Mouse (Mus musculus): Measurements from ENCODE around the gene U2af1l4. TPM values are rescaled to one million over a fixed set of nuclear protein-coding genes. Genes with fewer than 3 reads are reported as not detected.

Gene U2af1l4
- polyA plus RNA-seq, 1 experiment from 2014 or later = 82.5 TPM

GRCm38 (mm10) chr7:30532931-30533330 lies 30.2 kb upstream of the U2af1l4 start:
- Histone ChIP-seq H3K4me2 (0 out of 2 replicates have a peak overlapping the region, but pooled peaks have one; percentile 96), H3K27me3 (replicated peaks) (no peaks in the 10 kb centered on the region), H3K27ac (no peak overlapping the region), H3K9me3 (no peaks in the 10 kb centered on the region), H3K4me3 (replicated peaks) (no peak overlapping the region), H3K9ac (no peak overlapping the region), H3K4me1 (peaks cover 15% of the 10 kb centered on the region; the same call in 1 of the 2 replicates), H3K36me3 (peaks cover 35% of the 10 kb centered on the region)
- no peak for ATAC-seq (ENCODE audit: insufficient read depth, low FRiP score, low read depth)
- WGBS = 51% methylated on average over 8 of the region's 8 CpGs

DNA sequence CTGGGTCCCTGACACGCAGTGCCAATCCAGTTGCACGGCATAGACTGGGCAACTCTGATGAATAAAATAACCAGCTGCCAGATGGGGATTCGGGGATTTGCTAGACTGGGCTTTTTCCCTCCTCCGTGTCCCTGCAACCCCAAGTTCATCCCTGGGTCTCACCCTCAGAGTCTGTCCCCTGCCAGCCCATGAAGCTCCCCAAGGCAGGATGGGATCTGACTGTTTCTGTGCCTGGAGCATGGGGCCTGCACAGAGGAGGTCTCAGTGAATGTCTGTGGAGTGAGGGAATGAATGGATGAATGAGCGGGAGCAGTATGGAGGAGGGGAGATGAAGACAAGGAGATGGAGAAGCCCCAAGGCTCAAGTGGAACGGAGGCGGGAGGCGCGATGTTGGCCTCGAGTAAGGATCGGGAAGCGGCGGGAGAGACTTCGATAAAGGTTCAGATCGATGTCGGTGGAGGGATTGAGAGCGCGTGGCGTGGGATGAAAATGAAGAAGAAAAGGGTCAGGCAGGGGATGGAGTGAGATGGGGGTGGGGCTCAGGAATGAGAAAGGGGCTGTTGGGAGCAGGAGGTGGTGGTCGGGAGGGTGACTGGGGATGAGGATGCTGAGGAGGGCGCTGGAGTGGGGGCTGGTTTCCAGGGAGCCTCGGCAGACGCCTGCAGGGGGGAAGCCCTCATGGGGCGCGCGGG lies 29.0 kb upstream of the U2af1l4 start:
- ATAC-seq (ENCODE audit: insufficient read depth, low FRiP score, low read depth) = peak; percentile 6; the same call in 1 of the 2 replicates
- Histone ChIP-seq H3K9ac (peak overlapping the region; percentile 54), H3K27me3 (replicated peaks) (no peaks in the 10 kb centered on the region), H3K4me3 (replicated peaks) (peak overlapping the region; percentile 72), H3K27ac (0 out of 2 replicates have a peak overlapping the region, but pooled peaks have one; percentile 36), H3K4me2 (peak overlapping the region; percentile 96), H3K4me1 (peaks cover 15% of the 10 kb centered on the region; the same call in 1 of the 2 replicates), H3K9me3 (no peaks in the 10 kb centered on the region), H3K36me3 (peaks cover 25% of the 10 kb centered on the region)
- WGBS = 8% methylated on average over 26 of the region's 26 CpGs

- H3K4me1 ChIP-seq = peaks cover 15% of the 10 kb centered on the region; the same call in 1 of the 2 replicates
- no peaks in the 10 kb centered on the region for H3K9me3 ChIP-seq
- H3K9ac ChIP-seq = peak within 1 kb of the TSS; percentile 54
- ATAC-seq (ENCODE audit: insufficient read depth, low FRiP score, low read depth) = peak; percentile 96
- peak within 1 kb of the TSS; percentile 72 for H3K4me3 ChIP-seq (replicated peaks)
- H3K27ac ChIP-seq = peak within 1 kb of the TSS; percentile 36; the same call in 1 of the 2 replicates
- no peaks in the 10 kb centered on the region for H3K27me3 ChIP-seq (replicated peaks)
- H3K4me2 ChIP-seq = peak within 1 kb of the TSS; percentile 96
- WGBS = under 1% methylated on average over 70 of the region's 84 CpGs
- peaks cover 19% of the 10 kb centered on the region for H3K36me3 ChIP-seq
These were observed 28.2 kb upstream of the U2af1l4 start, which contains the start of gene Arhgap33 for GRCm38 (mm10) chr7:30534633-30535577. Gene Arhgap33 (minus strand): TSS chr7:30535060.

DNA sequence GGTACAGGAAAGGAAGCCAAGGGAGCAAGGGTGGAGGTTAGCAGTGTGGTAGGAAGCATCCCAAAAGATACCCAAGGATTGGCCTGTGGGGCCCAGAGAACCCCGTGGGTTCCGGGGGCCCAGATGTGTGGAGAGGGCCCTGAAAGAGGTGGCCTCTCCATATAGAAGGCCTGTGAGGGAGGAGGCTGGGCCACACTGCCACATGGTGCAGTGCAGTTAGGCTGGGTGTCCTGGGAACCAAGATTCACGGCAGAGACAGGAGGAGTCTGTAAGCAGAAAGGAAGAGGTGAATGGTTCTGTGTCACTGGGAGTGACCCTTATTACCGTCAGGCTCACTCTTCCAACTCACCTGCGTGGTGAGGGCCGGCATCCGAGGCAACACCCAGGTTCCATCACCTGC lies 22.5 kb upstream of the U2af1l4 start:
- Histone ChIP-seq H3K27me3 (replicated peaks) (no peaks in the 10 kb centered on the region), H3K27ac (no peak overlapping the region), H3K9me3 (no peaks in the 10 kb centered on the region), H3K4me2 (no peak overlapping the region), H3K36me3 (peaks cover 16% of the 10 kb centered on the region; the same call in 1 of the 2 replicates), H3K4me3 (replicated peaks) (no peak overlapping the region), H3K4me1 (0 out of 2 replicates have a peak, but pooled peaks cover under 1% of the 10 kb centered on the region), H3K9ac (no peak overlapping the region)
- no peak for ATAC-seq (ENCODE audit: insufficient read depth, low FRiP score, low read depth)
- WGBS = 88% methylated on average over 7 of the region's 7 CpGs

- H3K36me3 ChIP-seq = peaks cover 23% of the 10 kb centered on the region
- no peaks in the 10 kb centered on the region for H3K4me1 ChIP-seq
- no peak overlapping the region for H3K4me2 ChIP-seq
- no peak overlapping the region for H3K9ac ChIP-seq
- no peak overlapping the region for H3K27ac ChIP-seq
- no peak overlapping the region for H3K4me3 ChIP-seq (replicated peaks)
- WGBS = 81% methylated on average over 2 of the region's 2 CpGs
- ATAC-seq (ENCODE audit: insufficient read depth, low FRiP score, low read depth) = no peak
- no peaks in the 10 kb centered on the region for H3K9me3 ChIP-seq
- no peaks in the 10 kb centered on the region for H3K27me3 ChIP-seq (replicated peaks)
These were observed 18.8 kb upstream of the U2af1l4 start for GRCm38 (mm10) chr7:30544327-30544726.

GRCm38 (mm10) chr7:30549880-30550279 lies 13.2 kb upstream of the U2af1l4 start:
- H3K27me3 ChIP-seq (replicated peaks) = no peaks in the 10 kb centered on the region
- H3K9me3 ChIP-seq = no peaks in the 10 kb centered on the region
- peaks cover 10% of the 10 kb centered on the region for H3K4me1 ChIP-seq
- H3K4me2 ChIP-seq = no peak overlapping the region
- H3K27ac ChIP-seq = no peak overlapping the region
- ATAC-seq (ENCODE audit: insufficient read depth, low FRiP score, low read depth) = no peak
- no peak overlapping the region for H3K9ac ChIP-seq
- H3K4me3 ChIP-seq (replicated peaks) = no peak overlapping the region
- WGBS = 87% methylated on average over 2 of the region's 2 CpGs
- peaks cover 8% of the 10 kb centered on the region for H3K36me3 ChIP-seq

DNA sequence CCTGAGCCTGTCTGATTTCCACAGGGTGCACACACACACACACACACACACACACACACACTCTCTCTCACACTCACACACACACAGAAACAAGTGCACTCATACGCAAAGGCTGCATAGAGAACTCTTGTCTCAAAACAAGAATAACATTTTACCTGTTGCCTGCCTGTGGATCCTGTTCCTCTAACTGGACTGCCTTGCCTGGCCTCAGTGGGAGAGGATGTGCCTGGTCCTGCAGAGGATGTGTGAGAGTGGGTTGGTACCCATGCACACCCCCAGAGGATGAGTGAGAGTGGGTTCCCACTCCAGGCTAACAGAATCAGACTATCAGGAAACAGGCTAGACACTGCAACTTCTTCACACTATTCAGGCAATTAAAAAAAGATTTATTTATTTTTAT lies 12.5 kb upstream of the U2af1l4 start:
- Histone ChIP-seq H3K4me3 (replicated peaks) (no peak overlapping the region), H3K27me3 (replicated peaks) (no peaks in the 10 kb centered on the region), H3K9ac (no peak overlapping the region), H3K36me3 (peaks cover 15% of the 10 kb centered on the region), H3K27ac (no peak overlapping the region), H3K9me3 (no peaks in the 10 kb centered on the region), H3K4me1 (peaks cover 10% of the 10 kb centered on the region), H3K4me2 (no peak overlapping the region)
- ATAC-seq (ENCODE audit: insufficient read depth, low FRiP score, low read depth) = no peak
- WGBS = 100% methylated on average over 1 of the region's 1 CpGs

GRCm38 (mm10) chr7:30551445-30552101 lies 11.5 kb upstream of the U2af1l4 start:
- Histone ChIP-seq H3K27me3 (replicated peaks) (no peaks in the 10 kb centered on the region), H3K27ac (peak overlapping the region; percentile 99), H3K4me2 (peak overlapping the region; percentile 97), H3K9me3 (no peaks in the 10 kb centered on the region), H3K9ac (peak overlapping the region; percentile 46; the same call in 1 of the 2 replicates), H3K4me3 (replicated peaks) (peak overlapping the region; percentile 76), H3K36me3 (peaks cover 16% of the 10 kb centered on the region), H3K4me1 (peaks cover 10% of the 10 kb centered on the region)
- peak; percentile 41; the same call in 1 of the 2 replicates for ATAC-seq (ENCODE audit: insufficient read depth, low FRiP score, low read depth)
- WGBS = 2% methylated on average over 10 of the region's 10 CpGs

GRCm38 (mm10) chr7:30552102-30553020 lies 10.7 kb upstream of the U2af1l4 start, which contains the start of the genes Hspb6 and Proser3:
Gene Hspb6 (plus strand): TSS chr7:30552178.
Gene Proser3 (minus strand): TSS chr7:30552299.
- Histone ChIP-seq H3K9me3 (no peaks in the 10 kb centered on the region), H3K36me3 (peaks cover 23% of the 10 kb centered on the region), H3K4me2 (peak within 1 kb of the TSS; percentile 97), H3K4me3 (replicated peaks) (peak within 1 kb of the TSS; percentile 76), H3K9ac (peak within 1 kb of the TSS; percentile 77), H3K4me1 (peaks cover 10% of the 10 kb centered on the region), H3K27me3 (replicated peaks) (no peaks in the 10 kb centered on the region), H3K27ac (peak within 1 kb of the TSS; percentile 99)
- WGBS = 1% methylated on average over 44 of the region's 44 CpGs
- peak; percentile 96 for ATAC-seq (ENCODE audit: insufficient read depth, low FRiP score, low read depth)

GRCm38 (mm10) chr7:30553021-30553589 lies 10.0 kb upstream of the U2af1l4 start:
- 4% methylated on average over 23 of the region's 23 CpGs for WGBS
- Histone ChIP-seq H3K36me3 (peaks cover 23% of the 10 kb centered on the region), H3K9ac (peak overlapping the region; percentile 77), H3K27me3 (replicated peaks) (no peaks in the 10 kb centered on the region), H3K4me2 (peak overlapping the region; percentile 97), H3K27ac (peak overlapping the region; percentile 99), H3K9me3 (no peaks in the 10 kb centered on the region), H3K4me1 (peaks cover 11% of the 10 kb centered on the region), H3K4me3 (replicated peaks) (peak overlapping the region; percentile 76)
- ATAC-seq (ENCODE audit: insufficient read depth, low FRiP score, low read depth) = no peak; the same call in 1 of the 2 replicates

Data from stomach, embryonic 15.5 days (tissue).